Mouse (Mus musculus) brain, embryonic 14.5 days (tissue): ENCODE measurements at regions not wholly inside any gene's neighbourhood (a gene's known extent, or its start where the extent isn't known, plus 50 kb on each side); places are given as distances from the start of the nearest gene placed in this dataset.

Source experiments
- CTCF ChIP-seq: fragments of 200-500 bp; IDR thresholded peaks from 2 replicates; pipeline ENCODE4 v1.5.1; 2012; ENCODE audit warnings: inconsistent platforms, mild to moderate bottlenecking, moderate library complexity, borderline replicate concordance; ENCODE audit not compliant: insufficient read depth, insufficient read length; ENCODE audit errors: extremely low read depth
- POLR2A ChIP-seq: fragments of 200-500 bp; IDR thresholded peaks from 2 replicates; pipeline ENCODE4 v1.6.1; 2012; ENCODE audit warnings: mild to moderate bottlenecking, inconsistent platforms, borderline replicate concordance; ENCODE audit not compliant: poor library complexity, insufficient read depth, insufficient read length, severe bottlenecking; ENCODE audit errors: extremely low read depth

GRCm38 (mm10) chr5:64579086-64579485 is 224.1 kb upstream of the Klf3 start:
- no peak for TF ChIP-seq POLR2A
- no peak for TF ChIP-seq CTCF
